Comparison of ENCODE assay signal across 11 mouse cellular contexts in genomic region chr12:104642337-104642736, GRCm38 (mm10).
A peak's percentile ranks its signal among the peaks of the same experiment; 100 is the strongest.
DNase-seq lines count a peak whose midpoint lies in the region; TF ChIP-seq lines count a peak whose summit lies in the region.
"Had no signal": no experiment of that assay in that cellular context is flagged by ENCODE, and none has a peak within 500 bp of the region (broad histone marks: within the 10 kb centered on the region; RNA-seq: fewer than 3 reads in every experiment).

No protein-coding gene starts in this region.

- peak; percentile 53 to 56 for DNase-seq in cerebellum, postnatal 14 days
- DNase-seq in cerebellum, adult 9-11 months = no peak
- DNase-seq in kidney, adult 2 months = peak; percentile 3
- DNase-seq in kidney, adult 18-20 months = no peak
- DNase-seq in brain, adult 2 months (ENCODE audit: low read depth, low spot score) = peak; percentile 20
- DNase-seq in lung, postnatal 10 days = peak; percentile 35
- DNase-seq in limb, embryonic 10.5 days (ENCODE audit: low spot score) = no peak
- DNase-seq in neural tube, embryonic 10.5 days (ENCODE audit: extremely low spot score, low spot score) = no peak
- DNase-seq: cerebellum, adult 11 months had no signal

- H3K9me3 ChIP-seq in limb, embryonic 10.5 days (replicated peaks) = no peaks in the 10 kb centered on the region
- H3K9me3 ChIP-seq: forebrain, embryonic 15.5 days had no signal

- 64% methylated on average over 7 of the region's 7 CpGs for WGBS in kidney, adult 2 months
- WGBS in limb, embryonic 10.5 days = 74% methylated on average over 7 of the region's 7 CpGs

- TF ChIP-seq CTCF in kidney, adult 2 months (conservative IDR thresholded peaks at IDR 0.05; ENCODE audit: insufficient read depth, insufficient read length, low read depth, low read length) = no peak

- H3K27me3 ChIP-seq in kidney, adult 2 months (replicated peaks; ENCODE audit: control insufficient read depth, insufficient read depth, low read length) = no peaks in the 10 kb centered on the region
- peaks cover 88% of the 10 kb centered on the region for H3K27me3 ChIP-seq in limb, embryonic 10.5 days (ENCODE audit: low read depth, poor library complexity, severe bottlenecking)

- H3K4me3 ChIP-seq in kidney, adult 2 months (ENCODE audit: insufficient read depth, low read depth, low read length) = no peak overlapping the region
- no peak overlapping the region for H3K4me3 ChIP-seq in limb, embryonic 10.5 days
- H3K4me3 ChIP-seq: forebrain, embryonic 15.5 days; limb, embryonic 13.5 days had no signal

- no peaks in the 10 kb centered on the region for H3K4me1 ChIP-seq in kidney, adult 2 months (ENCODE audit: control insufficient read depth, insufficient read depth, low read length)
- peaks cover 14% of the 10 kb centered on the region for H3K4me1 ChIP-seq in limb, embryonic 10.5 days

- no peaks in the 10 kb centered on the region for H3K36me3 ChIP-seq in kidney, adult 2 months (ENCODE audit: control insufficient read depth, insufficient read depth, low read length)
- no peaks in the 10 kb centered on the region for H3K36me3 ChIP-seq in limb, embryonic 10.5 days
- H3K36me3 ChIP-seq: forebrain, embryonic 15.5 days; limb, embryonic 13.5 days had no signal

- TF ChIP-seq POLR2A in kidney, adult 2 months (IDR thresholded peaks at IDR 0.05; ENCODE audit: low read depth, low read length) = no peak

- no peak overlapping the region for H3K27ac ChIP-seq in kidney, adult 2 months (ENCODE audit: insufficient read depth, low read depth, low read length)
- H3K27ac ChIP-seq in limb, embryonic 10.5 days = no peak overlapping the region
- H3K27ac ChIP-seq: forebrain, embryonic 15.5 days; limb, embryonic 13.5 days had no signal

Comparison
In these comparisons a context has a peak if more than half of its experiments do, and no peak if none do; other contexts are left out.
1. DNase-seq: peak in cerebellum, postnatal 14 days (2 of 2), kidney, adult 2 months (single experiment), brain, adult 2 months (single experiment) and lung, postnatal 10 days (single experiment); none in cerebellum, adult 9-11 months (single experiment), kidney, adult 18-20 months (single experiment), limb, embryonic 10.5 days (single experiment) and neural tube, embryonic 10.5 days (single experiment).